Mouse (Mus musculus): ENCODE measurements around the gene Rasd2.

Rasd2 gene

GRCm38 (mm10) chr8:75213686-75214085 lies at the start of gene Rasd2:
Rasd2 (plus strand) TSS chr8:75213944.
- DNase-seq: peak; percentile 44

- DNase-seq: no peak
These were observed 44.4 kb upstream of the Rasd2 start for GRCm38 (mm10) chr8:75169363-75169762.

GRCm38 (mm10) chr8:75172009-75172685 lies 41.6 kb upstream of the Rasd2 start:
- no peak for DNase-seq

DNA sequence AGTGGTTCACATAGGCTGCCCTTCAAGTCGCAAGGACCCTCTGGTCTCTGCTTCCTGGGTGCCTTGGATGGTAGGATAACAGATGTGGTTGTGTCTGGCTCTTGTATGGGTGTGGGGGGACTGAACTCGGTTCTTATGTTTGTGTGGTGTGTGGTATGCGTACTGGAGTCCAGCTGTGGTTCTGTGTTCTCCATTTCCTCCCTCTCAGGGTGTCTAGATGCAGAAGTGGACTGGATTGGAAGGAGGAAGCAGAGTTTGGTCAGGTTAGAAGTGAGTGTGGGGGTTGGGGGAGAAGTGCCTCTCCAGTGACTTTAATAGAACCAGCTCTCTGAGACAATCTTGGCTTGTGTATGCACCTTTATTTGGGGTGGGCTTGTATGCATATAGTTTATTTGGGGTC lies 20.7 kb upstream of the Rasd2 start:
- no peak for DNase-seq

- DNase-seq: no peak
These were observed 19.2 kb upstream of the Rasd2 start for GRCm38 (mm10) chr8:75194473-75195071.

GRCm38 (mm10) chr8:75197170-75197569 lies 16.6 kb upstream of the Rasd2 start:
- no peak for DNase-seq

DNA sequence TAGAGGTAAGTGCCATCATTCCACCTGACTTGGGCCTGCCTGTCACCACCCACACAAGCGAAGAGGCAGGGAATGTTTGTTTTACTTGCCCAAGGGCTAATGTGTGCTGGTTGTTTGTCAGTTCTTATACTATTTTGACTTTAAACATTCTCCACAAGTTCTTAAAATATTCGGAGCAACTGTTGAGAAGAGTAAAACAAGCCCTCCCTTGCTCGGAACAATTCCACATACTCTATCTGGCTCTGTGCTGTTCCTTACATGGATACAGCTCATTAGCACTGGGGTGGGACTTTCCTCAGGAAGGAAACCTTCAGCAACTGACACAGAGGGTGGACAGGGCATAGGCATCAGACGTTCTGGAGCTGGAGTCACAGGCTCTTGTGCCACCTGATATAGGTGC lies 15.9 kb upstream of the Rasd2 start:
- DNase-seq: no peak

DNA sequence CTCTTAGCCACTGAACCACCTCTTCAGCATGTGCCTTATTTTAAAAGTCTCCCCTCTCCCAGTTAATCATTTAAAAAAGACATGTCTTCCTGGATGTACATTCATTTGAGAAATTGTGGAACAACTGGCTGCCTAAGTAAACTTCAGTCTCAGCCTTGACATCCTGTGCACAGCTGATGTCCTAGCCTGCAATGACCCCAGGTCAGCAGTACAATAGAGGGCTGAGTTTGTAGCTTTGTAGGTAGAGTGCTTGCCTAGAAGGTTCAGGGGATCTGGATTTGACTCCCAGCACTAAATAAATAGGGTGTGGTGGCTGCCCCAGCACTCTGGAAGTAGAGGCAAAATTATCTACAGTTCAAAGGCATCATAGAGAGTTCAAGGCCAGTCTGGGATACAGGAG lies 15.4 kb upstream of the Rasd2 start:
- DNase-seq: no peak

DNA sequence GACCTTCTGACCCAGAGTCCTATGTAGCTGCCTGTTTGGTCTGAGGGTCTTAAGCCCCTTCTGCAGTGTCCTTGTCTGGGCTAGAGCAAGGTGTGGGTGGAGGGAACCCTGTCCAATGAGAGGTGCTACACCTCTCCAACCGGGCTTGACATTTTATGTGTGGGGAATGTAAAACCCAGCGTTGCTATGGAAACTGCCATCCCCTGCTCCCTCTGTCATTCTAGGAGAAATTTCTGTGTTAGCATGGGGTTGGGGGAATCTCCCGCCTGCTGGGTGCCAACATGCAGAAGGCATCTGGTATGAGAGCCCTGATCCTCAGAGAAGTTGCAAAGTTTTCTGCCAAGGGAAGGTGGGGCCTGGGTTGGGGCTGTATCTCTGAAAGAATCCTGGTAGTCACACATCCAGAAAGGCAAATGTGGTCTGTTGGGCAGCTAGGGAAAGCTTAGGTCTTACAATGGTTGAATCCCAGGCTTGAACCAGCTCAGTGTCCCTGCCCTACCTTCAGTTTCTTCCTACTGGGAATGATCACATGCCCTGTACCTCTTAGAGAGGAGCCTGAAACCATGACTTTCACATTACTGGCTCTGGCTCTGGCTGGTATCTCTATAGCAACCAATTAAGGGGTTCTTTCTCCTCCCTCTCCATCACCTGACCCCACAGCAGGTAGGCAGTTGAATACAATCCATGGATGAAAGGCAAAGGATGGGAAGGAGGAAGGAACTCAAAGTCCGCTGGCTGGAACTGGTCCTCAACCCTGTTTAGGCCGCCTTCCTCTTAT lies 14.6 kb upstream of the Rasd2 start:
- no peak for DNase-seq

DNA sequence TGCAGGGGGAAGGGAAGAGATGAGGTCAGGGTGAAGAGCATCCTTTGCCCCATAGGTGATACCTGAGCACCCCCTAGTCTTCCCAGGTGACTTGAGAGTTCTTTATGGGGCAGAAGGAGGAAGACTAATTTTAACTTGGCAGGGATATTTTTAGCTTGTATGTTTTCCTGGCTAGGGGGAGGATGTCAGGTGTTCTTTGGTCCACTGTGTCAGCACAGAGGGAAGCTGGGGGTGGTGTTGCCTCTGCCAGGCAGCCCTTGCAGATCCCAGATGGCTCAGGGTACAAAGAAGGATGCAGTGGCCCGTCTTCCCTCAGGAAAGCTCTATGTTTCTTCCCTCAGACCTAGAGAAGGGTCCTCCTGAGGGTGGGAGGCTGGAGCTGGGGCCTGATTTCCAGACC lies 13.8 kb upstream of the Rasd2 start:
- DNase-seq: no peak

- DNase-seq: no peak
These were observed 11.6 kb upstream of the Rasd2 start for GRCm38 (mm10) chr8:75202041-75202656.

DNA sequence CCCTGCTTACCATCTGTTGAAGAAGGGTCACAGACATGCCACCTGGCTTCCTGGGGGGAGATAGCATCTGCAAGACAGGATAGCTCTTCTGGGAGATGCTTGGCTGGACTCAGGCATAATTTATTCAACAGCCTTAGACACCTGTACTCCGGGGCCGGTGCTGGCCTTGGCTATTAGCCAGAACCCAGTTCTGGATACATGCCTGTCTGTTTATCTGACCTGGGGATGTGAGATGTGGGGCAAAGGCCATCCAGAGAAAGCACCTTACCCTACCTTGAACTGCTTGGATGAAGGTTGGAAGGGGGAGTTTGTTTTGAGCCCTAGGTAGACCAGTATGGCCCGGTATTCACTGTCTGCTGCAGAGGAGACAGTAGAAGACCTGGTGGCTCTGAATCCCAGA lies 10.8 kb upstream of the Rasd2 start:
- no peak for DNase-seq

DNA sequence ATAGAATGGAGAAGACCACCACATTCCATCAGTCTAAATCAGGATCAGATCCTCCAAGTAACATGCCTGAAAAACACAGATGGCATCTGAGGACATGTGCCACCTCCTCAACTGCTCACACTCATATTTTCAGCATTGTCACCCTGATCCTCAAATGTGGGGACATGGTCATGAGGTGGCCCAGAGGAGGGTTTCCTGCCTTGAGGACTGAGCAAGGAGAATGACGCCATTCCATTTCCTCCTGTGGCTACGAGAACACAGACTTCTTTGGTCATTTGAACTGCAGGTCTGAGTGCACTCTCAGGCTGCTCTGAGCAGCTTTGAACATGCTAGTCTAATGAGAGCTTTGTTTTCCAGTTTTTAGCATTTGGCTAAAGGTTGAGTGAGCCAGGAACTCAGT lies 10.3 kb upstream of the Rasd2 start:
- DNase-seq: no peak

DNA sequence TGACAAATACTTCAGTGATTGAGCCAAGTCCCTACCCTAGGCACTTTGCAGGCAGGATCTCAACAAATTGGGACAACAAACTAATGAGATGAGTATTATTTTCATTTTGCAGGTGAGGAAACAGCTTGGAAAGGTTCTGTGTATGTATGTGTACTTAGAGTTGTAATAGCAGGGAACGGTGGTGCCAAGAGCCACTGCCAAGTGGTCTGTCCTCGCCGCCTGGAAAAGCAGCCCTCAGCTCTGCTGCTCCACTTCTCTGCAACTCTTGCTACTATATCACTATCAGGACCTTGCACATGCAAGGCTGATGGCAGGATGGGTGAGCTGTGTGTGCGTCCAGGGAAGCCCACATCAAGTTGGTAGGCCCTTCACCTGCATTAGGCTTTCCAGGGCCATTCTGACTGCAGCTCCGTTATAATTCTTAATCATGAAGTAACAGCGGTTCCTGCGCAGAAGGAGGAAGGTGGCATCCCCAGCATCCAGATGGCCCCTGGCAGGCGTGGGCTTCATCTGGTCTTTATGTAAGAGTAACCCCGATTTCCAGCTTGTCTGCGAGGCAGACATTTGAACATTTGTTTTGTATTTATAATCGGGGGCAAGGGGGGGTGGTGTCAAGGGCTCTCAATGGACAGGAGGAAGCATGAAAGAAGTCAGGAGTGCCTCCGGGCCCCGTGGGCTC lies 9.4 kb upstream of the Rasd2 start:
- no peak for DNase-seq

DNA sequence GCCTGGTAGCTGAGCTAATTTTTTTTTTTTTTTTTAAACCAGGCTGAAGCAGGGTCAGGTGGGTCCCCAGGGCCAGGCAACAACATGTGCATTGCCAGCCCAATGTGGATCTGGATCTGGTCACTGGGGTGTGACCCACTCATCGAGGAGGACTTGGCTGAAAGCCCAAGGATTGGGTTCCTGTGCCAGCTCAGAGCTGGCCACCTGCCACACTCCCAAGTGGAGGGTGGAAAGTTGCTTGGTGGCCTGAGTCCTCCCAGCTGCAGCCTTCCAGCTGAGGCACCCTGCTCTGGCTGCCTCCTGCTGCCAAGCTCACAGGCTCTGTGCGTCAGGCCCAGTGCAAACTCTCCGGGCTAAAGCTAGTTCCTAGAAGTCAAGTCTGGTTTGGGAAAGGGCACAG lies 2.3 kb upstream of the Rasd2 start:
- peak; percentile 57 for DNase-seq

DNA sequence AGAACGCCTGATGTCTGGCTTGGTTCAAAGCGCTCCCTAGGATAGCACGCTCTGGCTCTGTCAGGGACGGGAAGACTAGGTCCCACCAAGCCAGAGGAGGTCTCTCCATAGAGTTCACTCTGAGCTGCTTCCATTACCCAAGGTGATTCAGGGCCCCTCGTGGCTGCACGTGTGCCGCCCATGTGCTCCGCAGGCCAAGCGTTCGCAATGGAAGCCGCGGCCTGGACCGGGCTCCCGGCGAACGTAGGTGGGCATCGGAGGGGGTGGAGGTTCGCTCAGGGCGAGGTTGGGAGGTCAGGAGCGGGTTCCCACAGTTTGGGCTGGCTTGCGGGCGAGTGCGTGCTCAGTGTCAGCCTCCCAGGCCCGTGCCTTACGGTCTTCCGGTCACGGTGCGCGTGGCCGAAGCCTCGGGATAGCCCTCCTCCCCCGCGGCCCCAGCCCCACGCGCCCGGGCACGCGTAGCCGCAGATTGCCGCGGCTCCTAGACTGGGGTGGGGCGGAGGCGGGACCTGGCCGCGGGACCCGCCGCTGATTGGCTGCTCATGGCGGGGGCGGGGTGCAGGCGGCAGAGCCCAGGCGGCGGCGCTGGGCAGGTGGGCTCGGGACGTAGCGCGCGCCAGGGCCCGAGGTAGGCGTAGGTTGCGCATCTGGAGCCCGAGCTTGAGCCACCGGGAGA lies 975 bp upstream of the Rasd2 start:
- peak; percentile 92 for DNase-seq

GRCm38 (mm10) chr8:75213307-75213651 lies 465 bp upstream of the Rasd2 start:
- no peak for DNase-seq

DNA sequence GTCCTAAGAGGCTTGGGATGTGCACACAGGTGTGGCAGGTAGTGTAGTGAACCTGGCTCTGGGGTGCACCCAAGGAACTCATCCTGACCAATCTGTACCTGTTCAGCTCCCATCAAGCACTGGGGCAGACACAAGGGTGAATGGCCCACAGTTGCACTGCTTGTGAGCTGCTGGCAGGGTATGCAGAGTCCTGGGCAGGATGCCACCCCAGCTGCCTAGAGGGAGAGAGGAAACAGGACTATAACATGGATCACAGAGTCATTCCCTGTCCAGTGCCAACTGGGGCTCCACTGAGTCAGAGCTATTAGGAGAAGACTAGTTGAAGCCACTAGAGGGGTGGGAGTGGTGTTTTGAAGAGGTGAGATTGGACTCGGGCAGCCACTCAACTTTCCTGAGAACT lies 1.3 kb downstream of the Rasd2 start:
- peak; percentile 67 for DNase-seq

DNA sequence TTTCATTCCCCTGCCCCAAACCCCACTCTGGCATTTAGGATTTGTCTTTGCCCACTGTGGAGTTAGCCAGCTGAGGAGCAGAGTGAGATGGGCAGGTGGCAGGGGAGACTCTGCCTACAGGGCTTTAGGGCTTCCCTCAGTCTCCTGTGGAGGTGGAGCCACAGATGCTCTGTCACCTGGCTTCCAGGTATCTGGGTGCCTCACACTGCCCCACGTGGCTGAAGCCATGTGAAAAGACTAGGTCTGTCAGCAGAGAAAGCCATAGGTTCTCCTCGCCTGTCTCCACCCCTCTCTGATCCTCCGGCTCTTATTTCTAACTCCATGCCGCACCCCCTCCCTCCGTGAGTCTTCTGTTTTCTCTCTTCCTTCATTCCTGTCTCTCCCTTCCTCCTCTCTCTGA lies 2.2 kb downstream of the Rasd2 start:
- DNase-seq: peak; percentile 39

DNA sequence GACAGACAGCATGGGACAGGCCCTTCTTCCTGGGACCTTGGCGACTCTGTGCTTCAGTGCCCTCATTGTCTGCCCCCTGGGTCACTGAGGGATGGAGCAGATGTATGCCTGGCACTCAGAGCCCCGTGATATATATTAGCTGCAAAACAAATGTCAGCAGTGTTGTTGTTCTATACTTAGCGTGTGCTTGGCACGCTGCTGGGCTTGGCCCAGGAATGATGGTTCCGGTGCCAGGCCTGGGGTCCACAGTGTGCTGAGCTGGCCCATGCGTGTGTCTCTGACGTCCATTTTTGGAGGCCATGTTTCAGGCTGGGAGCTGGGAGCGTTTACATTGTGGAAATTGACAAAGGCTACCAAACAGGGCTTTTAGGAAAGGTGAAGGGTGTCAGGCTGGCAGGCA lies 3.1 kb downstream of the Rasd2 start:
- DNase-seq: peak; percentile 64

- DNase-seq: peak; percentile 83
These were observed 4.2 kb downstream of the Rasd2 start for GRCm38 (mm10) chr8:75217969-75218368.

- peak; percentile 66 for DNase-seq
These were observed 6.4 kb downstream of the Rasd2 start for GRCm38 (mm10) chr8:75219877-75220738.
